Mouse (Mus musculus) CH12.LX (cell line): ENCODE results near the gene Hes3. TPM values are rescaled to one million over a fixed set of nuclear protein-coding genes. Genes with fewer than 3 reads are reported as not detected.

Experiments used
- DNase-seq: peaks from one replicate; pipeline ENCODE4 v3.0.0-alpha.2; 2013; ENCODE audit errors: extremely low read depth
- H3K27ac ChIP-seq: 2 replicates; pipeline ENCODE4 v1.5.1; 2012; ENCODE audit warnings: low read depth, mild to moderate bottlenecking, control low read depth, moderate library complexity; ENCODE audit not compliant: insufficient read depth
- H3K27me3 ChIP-seq: replicated peaks from 2 replicates; pipeline ENCODE3; 2012; ENCODE audit warnings: inconsistent platforms
- H3K36me3 ChIP-seq, 2 experiments: replicated peaks in 1 of 2; 2 replicates each; pipeline versions ENCODE3 to v1.6.1; 2012; ENCODE audit warnings: inconsistent platforms in 1 of 2, low read length in 1 of 2, mild to moderate bottlenecking in 1 of 2, mixed read lengths in 1 of 2, moderate library complexity in 1 of 2; ENCODE audit not compliant: control insufficient read depth in 1 of 2, insufficient read depth in 1 of 2
- H3K4me1 ChIP-seq, 2 experiments: 2 replicates each; pipeline ENCODE4 v1.6.1; 2012; ENCODE audit warnings: inconsistent platforms in 1 of 2, moderate library complexity in 1 of 2; ENCODE audit not compliant: insufficient read depth in 2 of 2, control insufficient read depth in 1 of 2
- H3K4me2 ChIP-seq: 2 replicates; pipeline ENCODE4 v1.6.1; 2012; ENCODE audit warnings: low read depth, mild to moderate bottlenecking, control low read depth; ENCODE audit not compliant: poor library complexity, insufficient read depth, severe bottlenecking
- H3K4me3 ChIP-seq, 3 experiments: fragments of 150-350 bp in 1 of 3; sonication (generic) in 1 of 3; replicated peaks in 1 of 3; 2 replicates each; pipeline versions ENCODE3 to v1.5.1; 2011 to 2012; ENCODE audit warnings: low read depth in 2 of 3, low read length in 2 of 3, mild to moderate bottlenecking in 2 of 3, moderate library complexity in 2 of 3, control low read depth in 1 of 3, improper control_type of control experiment in 1 of 3, inconsistent platforms in 1 of 3, mixed read lengths in 1 of 3; ENCODE audit not compliant: poor library complexity in 1 of 3
- H3K79me2 ChIP-seq: replicated peaks from 2 replicates; pipeline ENCODE4 v1.6.1; 2012; ENCODE audit warnings: mild to moderate bottlenecking, moderate library complexity; ENCODE audit not compliant: control insufficient read depth, poor library complexity, insufficient read depth, severe bottlenecking; ENCODE audit errors: extremely low read depth
- H3K9ac ChIP-seq: 2 replicates; pipeline ENCODE4 v1.6.1; 2012; ENCODE audit warnings: low read depth, mild to moderate bottlenecking, control low read depth, moderate library complexity; ENCODE audit not compliant: insufficient read depth
- H3K9me3 ChIP-seq: replicated peaks from 2 replicates; pipeline ENCODE3; 2012; ENCODE audit warnings: low read length, inconsistent platforms, mixed read lengths
- CHD1 ChIP-seq: IDR thresholded peaks from 2 replicates; pipeline ENCODE4 v1.6.1; 2012; ENCODE audit warnings: low read depth, low read length, improper control_type of control experiment, inconsistent platforms
- CTCF ChIP-seq, 2 experiments: IDR thresholded peaks in 1 of 2; conservative IDR thresholded peaks in 1 of 2; 2 replicates each; pipeline ENCODE4 v1.5.1; 2011 to 2012; ENCODE audit warnings: low read depth in 2 of 2, low read length in 2 of 2, improper control_type of control experiment in 1 of 2, inconsistent platforms in 1 of 2, mild to moderate bottlenecking in 1 of 2, moderate library complexity in 1 of 2
- HCFC1 ChIP-seq: IDR thresholded peaks from 2 replicates; pipeline ENCODE4 v1.6.1; 2012; ENCODE audit warnings: low read depth, mild to moderate bottlenecking, inconsistent platforms, low read length, improper control_type of control experiment
- MAX ChIP-seq: IDR thresholded peaks from 2 replicates; pipeline ENCODE4 v1.6.1; 2011; ENCODE audit warnings: low read length, improper control_type of control experiment
- RAD21 ChIP-seq: IDR thresholded peaks from 2 replicates; pipeline ENCODE4 v1.6.1; 2011; ENCODE audit warnings: low read depth, mild to moderate bottlenecking, low read length, improper control_type of control experiment, moderate library complexity
- dilution Hi-C: fragments of 300-500 bp; cut with MboI; formaldehyde crosslinking; loops from 2 replicates; pipeline ENCODE4 v1.14.3; 2020; ENCODE audit warnings: low sequenced_read_pairs; ENCODE audit not compliant: extremely low pct_unique_long_range_greater_than_20kb, extremely low pct_ligation_motif_present
- in situ Hi-C: fragments of 300-500 bp; cut with MboI; formaldehyde crosslinking; loops from 3 replicates; pipeline ENCODE4 v1.14.3; 2019; ENCODE audit warnings: low sequenced_read_pairs, low pct_ligation_motif_present, low pct_unique_long_range_greater_than_20kb, mixed read lengths
- polyA plus RNA-seq: library from polyadenylated mRNA; unstranded; fragments of >175 nt; gene quantifications from 2 replicates; pipeline ENCODE4 v1.2.1, GENCODE M21; 2012; ENCODE audit warnings: low read depth; ENCODE audit not compliant: insufficient read length
- total RNA-seq, 2 experiments: library from RNA; depleted of rRNA; stranded (reverse); fragments of 300-350 nt in 1 of 2; fragments of >200 nt in 1 of 2; gene quantifications; 2 replicates each; pipeline ENCODE4 v1.2.3; 2012 to 2014

The Hes3 gene
- total and polyA plus RNA-seq, 3 experiments, result 0.17 to 0.21 TPM; not detected in 1

DNA sequence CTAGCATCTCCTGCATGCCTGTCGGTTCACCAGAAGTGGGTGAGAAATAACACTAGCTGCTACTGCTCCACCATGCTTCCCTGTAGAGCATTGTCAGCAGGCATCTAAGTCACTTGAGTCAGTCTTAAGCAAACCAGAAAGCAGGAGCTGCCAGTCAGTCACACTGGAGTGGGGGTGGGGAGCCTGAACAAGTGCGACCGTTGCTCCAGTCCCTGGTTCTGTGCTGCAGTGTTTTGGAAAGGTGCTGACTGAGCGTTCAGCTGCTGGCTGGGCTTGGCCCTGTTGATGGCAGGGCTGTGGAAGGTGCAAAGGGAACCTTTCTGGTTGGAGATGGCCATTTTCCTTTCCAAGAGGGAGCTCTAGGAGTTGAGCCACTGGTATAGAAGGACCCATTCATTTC lies 51.5 kb downstream of the Hes3 start:
- Histone ChIP-seq H3K4me2 (no peak overlapping the region), H3K9ac (no peak overlapping the region), H3K4me1 (peaks cover 6 to 54% of the 10 kb centered on the region in 2 experiments; a peak in 3 of 4 replicates), H3K36me3 (peaks cover 26 to 84% of the 10 kb centered on the region in 2 experiments), H3K4me3 (no peak overlapping the region), H3K9me3 (no peaks in the 10 kb centered on the region), H3K27me3 (no peaks in the 10 kb centered on the region), H3K79me2 (no peaks in the 10 kb centered on the region), H3K27ac (no peak overlapping the region)
- DNase-seq, result no peak
- dilution Hi-C loops (no loop called here), in situ Hi-C loops (no loop called here)
- TF ChIP-seq CHD1 (no peak), CTCF (conservative IDR thresholded peaks at IDR 0.05 in 1 of 2, IDR thresholded peaks at IDR 0.05 in 1 of 2; ENCODE audit: low read depth in 2 of 2, low read length in 2 of 2) (no peak), MAX (no peak), HCFC1 (no peak), RAD21 (no peak)

Other genes with a start within 250 kb of the Hes3 start
- gene Plekhg5, start 219.2 kb downstream of the Hes3 start, total RNA-seq (2012; rRNA removed), result 1.6 and 2.1 TPM in 2 replicates
- gene Plekhg5, start 219.2 kb downstream of the Hes3 start, total RNA-seq (2014; rRNA removed), result 0.05 and 0.09 TPM in 2 replicates
- gene Plekhg5, start 219.2 kb downstream of the Hes3 start, polyA plus RNA-seq, result 0.82 and 1.1 TPM in 2 replicates
- gene Tnfrsf25, start 175.7 kb downstream of the Hes3 start, total RNA-seq (2012; rRNA removed), result 0.38 and 1.5 TPM in 2 replicates
- not detected in 2 replicates for gene Tnfrsf25, start 175.7 kb downstream of the Hes3 start, total RNA-seq (2014; rRNA removed)
- gene Tnfrsf25, start 175.7 kb downstream of the Hes3 start, polyA plus RNA-seq, result not detected in 2 replicates
- 0.04 and 0.25 TPM in 2 replicates for gene Espn, start 139.3 kb downstream of the Hes3 start, total RNA-seq (2012; rRNA removed)
- gene Espn, start 139.3 kb downstream of the Hes3 start, total RNA-seq (2014; rRNA removed), result not detected in 2 replicates
- gene Espn, start 139.3 kb downstream of the Hes3 start, polyA plus RNA-seq, result 0.08 TPM in 1 of 2 replicates, not detected in the other
- not detected in 2 replicates for gene Hes2, start 132.8 kb downstream of the Hes3 start, total RNA-seq (2012; rRNA removed)
- gene Hes2, start 132.8 kb downstream of the Hes3 start, total RNA-seq (2014; rRNA removed), result not detected in 2 replicates
- gene Hes2, start 132.8 kb downstream of the Hes3 start, polyA plus RNA-seq, result not detected in 2 replicates
- gene Acot7, start 113.5 kb downstream of the Hes3 start, total RNA-seq (2012; rRNA removed), result 55.1 and 61.6 TPM in 2 replicates
- gene Acot7, start 113.5 kb downstream of the Hes3 start, total RNA-seq (2014; rRNA removed), result 29.0 TPM in 2 replicates
- 71.1 and 83.3 TPM in 2 replicates for gene Acot7, start 113.5 kb downstream of the Hes3 start, polyA plus RNA-seq
- 0.21 and 0.30 TPM in 2 replicates for gene Gpr153, start 17.4 kb downstream of the Hes3 start, total RNA-seq (2012; rRNA removed)
- gene Gpr153, start 17.4 kb downstream of the Hes3 start, total RNA-seq (2014; rRNA removed), result 0.61 and 0.70 TPM in 2 replicates
- gene Gpr153, start 17.4 kb downstream of the Hes3 start, polyA plus RNA-seq, result 1.4 and 1.8 TPM in 2 replicates
- gene Icmt, start 5.6 kb upstream of the Hes3 start, total RNA-seq (2012; rRNA removed), result 21.5 and 27.4 TPM in 2 replicates
- 17.8 and 18.5 TPM in 2 replicates for gene Icmt, start 5.6 kb upstream of the Hes3 start, total RNA-seq (2014; rRNA removed)
- gene Icmt, start 5.6 kb upstream of the Hes3 start, polyA plus RNA-seq, result 24.2 and 29.8 TPM in 2 replicates
- gene Rnf207, start 27.3 kb upstream of the Hes3 start, total RNA-seq (2012; rRNA removed), result 0.21 and 0.51 TPM in 2 replicates
- gene Rnf207, start 27.3 kb upstream of the Hes3 start, total RNA-seq (2014; rRNA removed), result not detected in 2 replicates
- not detected in 2 replicates for gene Rnf207, start 27.3 kb upstream of the Hes3 start, polyA plus RNA-seq
- 1,590 and 1,720 TPM in 2 replicates for gene Rpl22, start 34.1 kb upstream of the Hes3 start, total RNA-seq (2012; rRNA removed)
- gene Rpl22, start 34.1 kb upstream of the Hes3 start, total RNA-seq (2014; rRNA removed), result 1,936 and 1,966 TPM in 2 replicates
- gene Rpl22, start 34.1 kb upstream of the Hes3 start, polyA plus RNA-seq, result 1,935 and 2,300 TPM in 2 replicates
- 0.88 and 3.4 TPM in 2 replicates for gene Chd5, start 47.0 kb upstream of the Hes3 start, total RNA-seq (2012; rRNA removed)
- 0.44 and 0.49 TPM in 2 replicates for gene Chd5, start 47.0 kb upstream of the Hes3 start, total RNA-seq (2014; rRNA removed)
- 1.2 and 2.7 TPM in 2 replicates for gene Chd5, start 47.0 kb upstream of the Hes3 start, polyA plus RNA-seq
- gene Nphp4, start 185.0 kb upstream of the Hes3 start, total RNA-seq (2012; rRNA removed), result 0.29 and 0.68 TPM in 2 replicates
- gene Nphp4, start 185.0 kb upstream of the Hes3 start, total RNA-seq (2014; rRNA removed), result 0.15 TPM in 1 of 2 replicates, not detected in the other
- gene Nphp4, start 185.0 kb upstream of the Hes3 start, polyA plus RNA-seq, result 0.09 TPM in 1 of 2 replicates, not detected in the other
- gene Kcnab2, start 186.2 kb upstream of the Hes3 start, total RNA-seq (2012; rRNA removed), result 56.3 and 58.3 TPM in 2 replicates
- gene Kcnab2, start 186.2 kb upstream of the Hes3 start, total RNA-seq (2014; rRNA removed), result 35.3 and 35.7 TPM in 2 replicates
- 95.8 and 116 TPM in 2 replicates for gene Kcnab2, start 186.2 kb upstream of the Hes3 start, polyA plus RNA-seq